Mouse (Mus musculus) adrenal gland, adult 8-10 months (tissue): ENCODE measurements around the gene Myg1. TPM values are rescaled to one million over a fixed set of nuclear protein-coding genes. Genes with fewer than 3 reads are reported as not detected.

ENCODE experiments used
- total RNA-seq, 4 experiments: library from RNA; stranded (reverse); gene quantifications; 2 replicates each; pipeline ENCODE4 v1.2.4; 2022

Myg1 gene
- total RNA-seq, 4 experiments from 2014 or later, result 65.4 to 96.8 (median 89.3) TPM

Other genes starting within 250 kb of the Myg1 start
- gene Tns2, start 231.3 kb upstream of the Myg1 start, total RNA-seq, result 100 to 1,000 TPM in 2 of 4 experiments, 10 to 100 TPM in 2; 77.5 to 129 (median 107) TPM
- 10 to 100 TPM; 46.6 to 70.4 (median 57.7) TPM for gene Spryd3, start 195.5 kb upstream of the Myg1 start, total RNA-seq
- gene Igfbp6, start 187.3 kb upstream of the Myg1 start, total RNA-seq, result 10 to 100 TPM; 37.0 to 63.8 (median 49.2) TPM
- under 1 TPM; 0.15 to 0.43 (median 0.26) TPM for gene Soat2, start 181.2 kb upstream of the Myg1 start, total RNA-seq
- gene Zfp740, start 128.5 kb upstream of the Myg1 start, total RNA-seq, result 100 to 1,000 TPM in 1 of 4 experiments, 10 to 100 TPM in 3; 61.9 to 108 (median 86.0) TPM
- 10 to 100 TPM; 71.3 to 85.0 (median 75.5) TPM for gene Csad, start 127.0 kb upstream of the Myg1 start, total RNA-seq
- 1 to 10 TPM; 2.7 to 7.9 (median 5.4) TPM for gene Itgb7, start 99.8 kb upstream of the Myg1 start, total RNA-seq
- gene Rarg, start 74.2 kb upstream of the Myg1 start, total RNA-seq, result 10 to 100 TPM; 19.9 to 43.0 (median 34.4) TPM
- gene Gm9918, start 61.1 kb upstream of the Myg1 start, total RNA-seq, result under 1 TPM in 2 of 4 experiments, not detected in 2; 0.24 to 0.31 TPM
- 10 to 100 TPM; 37.1 to 45.4 (median 39.5) TPM for gene Mfsd5, start 52.3 kb upstream of the Myg1 start, total RNA-seq
- gene Espl1, start 35.4 kb upstream of the Myg1 start, total RNA-seq, result 1 to 10 TPM; 1.4 to 5.3 (median 2.3) TPM
- gene Pfdn5, start 5.6 kb upstream of the Myg1 start, total RNA-seq, result 100 to 1,000 TPM; 440 to 517 (median 466) TPM
- 10 to 100 TPM; 15.6 to 31.6 (median 21.4) TPM for gene Aaas, start 19.1 kb downstream of the Myg1 start, total RNA-seq
- under 1 TPM; 0.17 to 0.48 (median 0.33) TPM for gene Sp7, start 35.5 kb downstream of the Myg1 start, total RNA-seq
- gene Sp1, start 74.4 kb downstream of the Myg1 start, total RNA-seq, result 10 to 100 TPM; 75.8 to 97.0 (median 91.9) TPM
- 1 to 10 TPM; 1.1 to 1.9 (median 1.6) TPM for gene Amhr2, start 113.7 kb downstream of the Myg1 start, total RNA-seq
- gene Prr13, start 127.3 kb downstream of the Myg1 start, total RNA-seq, result 100 to 1,000 TPM in 2 of 4 experiments, 10 to 100 TPM in 2; 71.8 to 170 (median 96.4) TPM
- 100 to 1,000 TPM; 594 to 678 (median 630) TPM for gene Pcbp2, start 138.8 kb downstream of the Myg1 start, total RNA-seq
- 1 to 10 TPM in 3 of 4 experiments, not detected in 1; 3.5 to 9.2 (median 8.3) TPM for gene Gm10337, start 172.0 kb downstream of the Myg1 start, total RNA-seq
- gene Map3k12, start 185.4 kb downstream of the Myg1 start, total RNA-seq, result 10 to 100 TPM in 3 of 4 experiments, 1 to 10 TPM in 1; 9.5 to 27.1 (median 18.0) TPM
- 10 to 100 TPM; 31.9 to 50.7 (median 41.9) TPM for gene Tarbp2, start 186.5 kb downstream of the Myg1 start, total RNA-seq
- gene Npff, start 193.2 kb downstream of the Myg1 start, total RNA-seq, result 10 to 100 TPM in 1 of 4 experiments, 1 to 10 TPM in 3; 1.0 to 13.3 (median 5.6) TPM